ENCODE assay signal across 8 mouse cellular contexts in genomic region chr15:98807895-98808650, GRCm38 (mm10). TPM values are rescaled to one million over a fixed set of nuclear protein-coding genes. Genes with fewer than 3 reads are reported as not detected.
DNase-seq lines count a peak whose midpoint lies in the region; ATAC-seq and TF ChIP-seq lines count a peak whose summit lies in the region.

No protein-coding gene starts in this region.

- TF ChIP-seq CTCF in lung, postnatal 0 days (IDR thresholded peaks at IDR 0.05): peak; percentile 3; the same call in 1 of the 2 replicates

- DNase-seq in layer of hippocampus, adult 11-12 months (ENCODE audit: low spot score): peak; percentile 83
- no peak for DNase-seq in layer of hippocampus, adult 9-10 months (ENCODE audit: low spot score)
- peak; percentile 47 for DNase-seq in adrenal gland, postnatal 10 days
- peak; percentile 84 to 88 for DNase-seq in frontal cortex, postnatal 36 days (ENCODE audit: low spot score in 2 of 2)
- DNase-seq in layer of hippocampus, adult 18-20 months (ENCODE audit: low spot score in 2 of 2): peak; percentile 84 to 89
- peak; percentile 40 for DNase-seq in lung, postnatal 0 days (ENCODE audit: low spot score)
- DNase-seq in spleen, adult 12 weeks (ENCODE audit: low spot score): no peak

- H3K4me1 ChIP-seq in lung, postnatal 0 days (ENCODE audit: insufficient read depth, low read depth, low read length): peaks cover 21% of the 10 kb centered on the region; the same call in 1 of the 2 replicates
- H3K4me1 ChIP-seq in stomach, embryonic 14.5 days (ENCODE audit: control insufficient read depth, insufficient read depth, low read length): peaks cover 24% of the 10 kb centered on the region; the same call in 1 of the 2 replicates

- peaks cover 66% of the 10 kb centered on the region for H3K27me3 ChIP-seq in lung, postnatal 0 days (replicated peaks; ENCODE audit: insufficient read depth, low read length)
- peaks cover 64% of the 10 kb centered on the region for H3K27me3 ChIP-seq in stomach, embryonic 14.5 days (ENCODE audit: control insufficient read depth, insufficient read depth, low read length)

- no peak overlapping the region for H3K9ac ChIP-seq in lung, postnatal 0 days (replicated peaks; ENCODE audit: low read depth)
- no peak overlapping the region for H3K9ac ChIP-seq in stomach, embryonic 14.5 days (replicated peaks; ENCODE audit: low read depth, low read length)

- ATAC-seq in lung, postnatal 0 days: peak; percentile 36
- ATAC-seq in stomach, embryonic 14.5 days (ENCODE audit: insufficient number of reproducible peaks, insufficient read depth, low FRiP score, low read depth): no peak

- under 1% methylated on average over 19 of the region's 34 CpGs for WGBS in lung, postnatal 0 days
- WGBS in stomach, embryonic 14.5 days: 1% methylated on average over 34 of the region's 34 CpGs

- TF ChIP-seq EP300 in lung, postnatal 0 days (IDR thresholded peaks at IDR 0.05): no peak

- peak overlapping the region; percentile 35 for H3K4me3 ChIP-seq in lung, postnatal 0 days (ENCODE audit: low read depth, low read length)
- H3K4me3 ChIP-seq in stomach, embryonic 14.5 days (ENCODE audit: low read depth, low read length): peak overlapping the region; percentile 31

- peaks cover 8% of the 10 kb centered on the region for H3K36me3 ChIP-seq in lung, postnatal 0 days (ENCODE audit: insufficient read depth, low read length)
- H3K36me3 ChIP-seq in stomach, embryonic 14.5 days (ENCODE audit: control insufficient read depth, insufficient read depth, low read length): peaks cover 7% of the 10 kb centered on the region

- no peak overlapping the region for H3K27ac ChIP-seq in lung, postnatal 0 days (ENCODE audit: low read length)
- no peak overlapping the region for H3K27ac ChIP-seq in stomach, embryonic 14.5 days (ENCODE audit: low read length)

- peak overlapping the region; percentile 60 for H3K4me2 ChIP-seq in lung, postnatal 0 days (replicated peaks; ENCODE audit: low read depth, low read length)
- H3K4me2 ChIP-seq in stomach, embryonic 14.5 days (replicated peaks; ENCODE audit: low read depth, low read length): peak overlapping the region; percentile 72

- no peaks in the 10 kb centered on the region for H3K9me3 ChIP-seq in lung, postnatal 0 days (ENCODE audit: low read length)
- H3K9me3 ChIP-seq in stomach, embryonic 14.5 days (ENCODE audit: control insufficient read depth, low read depth, low read length): no peaks in the 10 kb centered on the region

RNA-seq across cellular contexts. Expression of gene Ddn, which starts 1.2 kb away (rescaled TPM):
- under 1 TPM; 0.09 to 0.21 TPM for total RNA-seq in adrenal gland, postnatal 10 days (2021)
- total RNA-seq in layer of hippocampus, adult 18-20 months (2021): 1,000 to 10,000 TPM; 1,780 to 1,859 TPM
- 0.04 TPM in 2 replicates for polyA plus RNA-seq in lung, postnatal 0 days (2015; fragmentation: Nextera tagmentation; extraction: Ambion mirVana)
- polyA plus RNA-seq in stomach, embryonic 14.5 days (2014; fragmentation: Nextera tagmentation; extraction: Ambion mirVana): not detected in 2 replicates

RNA-seq across cellular contexts. Expression of gene Wnt1, which starts 18.4 kb away (rescaled TPM):
- total RNA-seq in adrenal gland, postnatal 10 days (2021): under 1 TPM in 1 of 2 experiments, not detected in 1; 0.12 TPM
- total RNA-seq in layer of hippocampus, adult 18-20 months (2021): not detected
- polyA plus RNA-seq in lung, postnatal 0 days (2015; fragmentation: Nextera tagmentation; extraction: Ambion mirVana): not detected in 2 replicates
- not detected in 2 replicates for polyA plus RNA-seq in stomach, embryonic 14.5 days (2014; fragmentation: Nextera tagmentation; extraction: Ambion mirVana)

RNA-seq across cellular contexts. Expression of gene Prkag1, which starts 23.2 kb away (rescaled TPM):
- total RNA-seq in adrenal gland, postnatal 10 days (2021): 10 to 100 TPM; 65.7 to 71.5 TPM
- 10 to 100 TPM; 50.6 to 51.1 TPM for total RNA-seq in layer of hippocampus, adult 18-20 months (2021)
- 72.2 and 76.7 TPM in 2 replicates for polyA plus RNA-seq in lung, postnatal 0 days (2015; fragmentation: Nextera tagmentation; extraction: Ambion mirVana)
- 76.3 and 80.0 TPM in 2 replicates for polyA plus RNA-seq in stomach, embryonic 14.5 days (2014; fragmentation: Nextera tagmentation; extraction: Ambion mirVana)

RNA-seq across cellular contexts. Expression of gene Wnt10b, which starts 30.1 kb away (rescaled TPM):
- 1 to 10 TPM in 1 of 2 experiments, under 1 TPM in 1; 0.96 to 1.1 TPM for total RNA-seq in adrenal gland, postnatal 10 days (2021)
- total RNA-seq in layer of hippocampus, adult 18-20 months (2021): under 1 TPM; 0.23 to 0.64 TPM
- 0.13 and 0.14 TPM in 2 replicates for polyA plus RNA-seq in lung, postnatal 0 days (2015; fragmentation: Nextera tagmentation; extraction: Ambion mirVana)
- not detected in 2 replicates for polyA plus RNA-seq in stomach, embryonic 14.5 days (2014; fragmentation: Nextera tagmentation; extraction: Ambion mirVana)

RNA-seq across cellular contexts. Expression of gene Arf3, which starts 45.1 kb away (rescaled TPM):
- total RNA-seq in adrenal gland, postnatal 10 days (2021): 10 to 100 TPM; 92.4 to 94.7 TPM
- total RNA-seq in layer of hippocampus, adult 18-20 months (2021): 100 to 1,000 TPM; 830 to 882 TPM
- polyA plus RNA-seq in lung, postnatal 0 days (2015; fragmentation: Nextera tagmentation; extraction: Ambion mirVana): 47.1 and 56.0 TPM in 2 replicates
- 33.2 and 34.5 TPM in 2 replicates for polyA plus RNA-seq in stomach, embryonic 14.5 days (2014; fragmentation: Nextera tagmentation; extraction: Ambion mirVana)

Comparison
In these comparisons a context has a peak if more than half of its experiments do, and no peak if none do; other contexts are left out.
1. DNase-seq: peak in layer of hippocampus, adult 11-12 months (single experiment), adrenal gland, postnatal 10 days (single experiment), frontal cortex, postnatal 36 days (2 of 2), layer of hippocampus, adult 18-20 months (2 of 2) and lung, postnatal 0 days (single experiment); none in layer of hippocampus, adult 9-10 months (single experiment) and spleen, adult 12 weeks (single experiment).
2. RNA of gene Ddn, which starts 1.2 kb away (total RNA-seq): 1,780 to 1,859 TPM in layer of hippocampus, adult 18-20 months; 0.09 to 0.21 TPM in adrenal gland, postnatal 10 days; every median in the first group is over 1,000 times any median in the second.